Mouse (Mus musculus) bone marrow, adult 2 months (tissue): Measurements from ENCODE around the gene Stx18.

Experiments
- CTCF ChIP-seq: fragments of 200-500 bp; IDR thresholded peaks from 2 replicates; pipeline ENCODE4 v1.5.1; 2011; ENCODE audit warnings: low read length, control low read depth; ENCODE audit not compliant: control insufficient read depth, insufficient read depth
- POLR2A ChIP-seq: fragments of 200-500 bp; IDR thresholded peaks from 2 replicates; pipeline ENCODE4 v1.6.1; 2011; ENCODE audit warnings: low read depth, mild to moderate bottlenecking, control low read depth, low read length, borderline replicate concordance; ENCODE audit not compliant: control insufficient read depth

DNA sequence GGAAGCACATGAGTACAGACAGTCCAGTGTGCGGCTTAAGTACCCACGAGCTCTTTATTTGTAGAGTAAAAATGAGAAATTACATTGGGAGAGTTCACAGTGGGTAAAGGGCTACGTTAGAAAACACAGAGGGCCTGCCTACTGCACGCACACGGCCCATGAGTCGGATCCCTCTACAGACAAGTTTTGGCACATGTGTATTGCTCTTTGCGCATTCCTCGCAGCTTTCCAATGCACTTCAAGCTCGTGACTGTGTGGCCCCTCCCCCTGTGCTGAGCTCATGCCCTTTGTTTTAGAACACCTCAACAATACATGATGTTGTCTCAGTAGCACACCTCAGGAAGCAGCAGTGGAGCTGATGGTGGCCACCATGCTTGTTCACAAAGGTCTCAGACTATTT lies 98.6 kb downstream of the Stx18 start:
- TF ChIP-seq CTCF (no peak), POLR2A (no peak)
